Mouse (Mus musculus) kidney, adult 10 weeks (tissue): ENCODE data around the gene Spaca7. TPM values are rescaled to one million over a fixed set of nuclear protein-coding genes. Genes with fewer than 3 reads are reported as not detected.

Experiments used
- polyA plus RNA-seq: library from polyadenylated mRNA; stranded (reverse); fragments of 350-450 nt; fragmentation: Illumina TruSeq; extraction: RNeasy Lipid Tissue Mini Kit (QIAGEN cat#74804); gene quantifications from one replicate; pipeline ENCODE4 v1.2.3, GENCODE M21; 2014; ENCODE audit warnings: low read depth, low replicate concordance

The Spaca7 gene
- polyA plus RNA-seq, result not detected

GRCm38 (mm10) chr8:12572814-12573534 is at the start of gene Spaca7:
Gene Spaca7 (plus strand): TSS chr8:12573029.

Other genes with a start within 250 kb of the Spaca7 start
- gene Sox1, start 177.7 kb upstream of the Spaca7 start, polyA plus RNA-seq, result not detected
- gene Tubgcp3, start 99.2 kb downstream of the Spaca7 start, polyA plus RNA-seq, result 22.2 TPM
- gene Atp11a, start 184.0 kb downstream of the Spaca7 start, polyA plus RNA-seq, result 113 TPM